Mouse (Mus musculus): ENCODE measurements around the gene Klf5.

DNA sequence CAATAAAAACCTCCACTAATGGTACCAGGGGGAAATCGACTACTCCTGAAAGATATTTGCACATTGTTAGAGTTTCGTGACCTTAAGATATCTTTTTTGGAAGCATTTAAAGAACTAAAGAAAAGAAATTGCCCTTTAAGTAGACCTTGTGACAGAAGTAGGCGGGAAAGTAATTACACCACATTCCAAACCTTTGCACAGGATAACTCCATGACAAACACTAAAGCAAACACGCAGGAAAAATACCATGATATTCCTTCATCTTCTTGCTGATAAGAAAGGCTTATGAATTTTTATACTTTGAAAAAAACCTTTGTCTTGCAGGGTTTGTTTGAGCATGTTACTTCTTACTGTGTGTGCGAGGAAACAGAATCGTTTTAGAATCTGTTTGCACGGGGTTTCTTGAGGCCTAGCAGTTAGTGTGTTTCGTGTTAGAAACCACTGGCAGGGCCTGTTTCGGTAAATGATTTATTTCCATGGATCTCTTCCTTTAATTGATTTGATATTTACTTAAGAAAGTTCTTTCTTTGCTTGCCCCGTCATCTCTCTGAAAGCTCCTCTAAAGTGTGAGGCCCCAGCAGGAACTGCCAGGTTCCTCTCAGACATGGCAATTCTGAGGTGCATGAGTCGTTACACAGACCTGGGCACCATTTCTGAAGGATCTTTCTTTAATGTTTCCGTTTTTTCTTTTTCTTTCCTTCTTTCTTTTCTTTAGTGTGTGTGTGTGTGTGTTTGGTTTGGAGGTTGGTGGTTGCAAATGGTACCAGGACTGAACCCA, 65.7 kb downstream of the Klf5 start:
- TF ChIP-seq CTCF (IDR thresholded peaks at IDR 0.05): no peak
- TF ChIP-seq EP300 (IDR thresholded peaks at IDR 0.05): no peak
